Mouse (Mus musculus): ENCODE data around the gene Tctex1d1. TPM values are rescaled to one million over a fixed set of nuclear protein-coding genes. Genes with fewer than 3 reads are reported as not detected.

Tctex1d1 gene
- total RNA-seq, 2 experiments from 2014 or later, result 0.93 to 1.3 TPM

DNA sequence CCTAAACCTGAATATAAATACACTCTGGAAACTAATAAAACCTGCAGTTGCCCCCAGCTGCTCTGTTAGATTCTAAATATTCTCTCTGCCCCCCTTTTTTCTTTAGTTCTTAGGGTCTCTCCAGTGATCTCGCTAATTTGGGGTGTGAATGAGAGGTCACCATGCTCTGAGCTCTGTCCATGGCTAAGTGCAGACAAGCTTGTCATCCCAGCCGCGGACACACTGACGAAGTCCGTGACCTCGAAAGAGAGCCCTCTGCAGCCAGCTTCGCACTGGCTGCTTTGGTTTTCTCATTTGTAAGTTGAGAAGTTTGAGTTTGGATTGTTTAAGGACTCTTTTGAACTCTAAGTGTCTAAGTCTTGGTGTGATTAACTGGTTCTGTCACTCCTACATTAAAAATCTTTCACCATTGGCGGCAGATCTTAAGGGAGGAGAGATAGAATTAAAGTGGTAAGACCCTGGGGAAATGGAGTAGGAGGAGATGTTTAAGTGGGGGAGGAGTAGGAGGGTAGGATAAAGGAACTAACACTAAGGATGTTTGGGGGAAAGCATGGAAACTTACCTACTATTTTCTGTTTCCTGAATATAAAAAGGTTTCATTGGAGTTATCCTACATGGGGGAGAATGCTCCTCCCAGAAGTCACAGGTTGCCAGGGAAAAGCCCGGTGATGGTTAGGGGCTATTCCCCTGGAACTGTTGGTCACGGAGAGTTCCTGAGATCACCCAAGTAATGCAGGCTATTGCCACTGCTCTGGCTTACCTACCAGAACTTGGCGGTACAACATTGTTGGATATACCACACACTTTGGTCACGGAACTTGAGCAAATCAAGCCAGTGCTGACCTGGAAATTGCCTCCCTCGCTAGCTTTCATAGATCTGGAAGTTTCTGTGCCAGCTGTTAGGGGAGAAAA is 50.0 kb downstream of the Tctex1d1 start:
- intact Hi-C loops (cut with DNase I), result no loop called here
- DNase-seq (ENCODE audit: extremely low spot score in 1 of 2, low spot score in 2 of 2), result no peak

DNA sequence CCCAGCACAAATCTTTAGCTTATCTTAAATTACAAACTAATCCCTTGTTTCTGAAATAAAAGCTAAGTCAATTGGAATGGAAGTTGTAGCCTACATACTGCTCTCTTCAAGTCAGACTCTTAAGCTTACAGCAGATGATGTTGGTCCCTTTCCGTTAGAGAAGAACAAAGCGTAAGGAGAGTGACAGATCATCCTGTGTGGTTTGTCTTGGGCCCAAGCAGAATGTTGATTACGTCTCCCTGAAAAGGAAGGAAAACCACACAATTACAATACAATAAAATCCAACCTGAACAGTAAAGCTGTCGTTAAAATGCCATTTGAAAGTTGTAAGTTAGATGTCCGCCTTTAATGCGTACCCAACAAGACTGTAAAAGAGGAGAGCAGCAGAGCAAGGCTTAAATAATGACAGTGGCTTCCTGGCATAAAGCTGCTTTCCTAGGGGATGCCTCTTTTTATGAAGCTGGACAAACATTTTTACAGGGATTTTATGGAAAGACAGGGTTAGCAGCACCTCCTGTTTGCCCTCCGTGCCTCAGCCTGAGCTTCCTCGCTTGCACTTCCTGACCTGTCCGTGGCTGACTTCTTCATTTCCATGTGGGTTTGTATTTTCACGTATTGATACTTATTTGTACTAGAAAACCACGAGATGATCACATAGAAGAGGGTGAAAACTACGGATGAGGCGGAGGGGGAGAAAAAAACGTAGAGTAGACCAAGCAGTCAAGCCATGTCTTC is 60.9 kb downstream of the Tctex1d1 start:
- no peak for DNase-seq (ENCODE audit: extremely low spot score in 1 of 2, low spot score in 2 of 2)
- intact Hi-C loops (cut with DNase I), result no loop called here

DNA sequence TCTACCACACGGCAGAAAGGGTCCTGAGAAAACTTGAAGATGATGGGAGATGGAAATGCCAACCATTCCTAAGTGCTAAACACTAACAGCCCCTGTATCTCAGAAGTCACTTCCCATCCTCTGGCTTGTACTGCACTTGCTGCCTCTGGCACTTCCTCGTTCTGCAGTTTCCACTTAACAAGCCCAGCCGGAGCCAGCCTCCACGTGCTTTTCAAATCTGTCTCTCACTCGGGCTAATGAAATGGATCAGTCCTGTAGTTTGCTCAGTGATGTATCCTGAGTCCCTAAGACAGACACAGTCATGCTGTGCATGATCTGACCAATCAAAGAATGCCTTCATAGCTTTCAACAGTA is 61.4 kb downstream of the Tctex1d1 start:
- no peak for DNase-seq (ENCODE audit: extremely low spot score in 1 of 2, low spot score in 2 of 2)
- intact Hi-C loops (cut with DNase I), result no loop called here

DNA sequence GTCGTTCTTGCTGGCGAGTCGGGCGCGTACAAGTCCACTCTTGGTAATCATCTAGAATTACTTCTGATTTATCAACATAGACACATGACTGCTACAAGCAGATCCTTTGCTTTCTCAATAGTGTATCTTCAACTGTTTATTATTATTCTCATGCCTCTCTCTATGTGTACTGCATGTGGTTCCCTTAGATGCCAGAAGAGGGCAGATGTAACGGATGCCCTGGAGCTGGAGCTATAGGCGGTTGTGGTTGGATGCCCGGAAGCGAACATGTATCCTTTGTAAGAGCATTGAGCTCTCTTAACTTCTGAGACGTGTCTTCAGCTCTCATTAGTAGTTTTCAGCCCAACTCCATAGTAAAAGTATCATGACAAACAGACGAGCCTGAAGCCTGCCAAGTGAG is 64.6 kb downstream of the Tctex1d1 start:
- no peak for DNase-seq (ENCODE audit: extremely low spot score in 1 of 2, low spot score in 2 of 2)
- intact Hi-C loops (cut with DNase I), result no loop called here

DNA sequence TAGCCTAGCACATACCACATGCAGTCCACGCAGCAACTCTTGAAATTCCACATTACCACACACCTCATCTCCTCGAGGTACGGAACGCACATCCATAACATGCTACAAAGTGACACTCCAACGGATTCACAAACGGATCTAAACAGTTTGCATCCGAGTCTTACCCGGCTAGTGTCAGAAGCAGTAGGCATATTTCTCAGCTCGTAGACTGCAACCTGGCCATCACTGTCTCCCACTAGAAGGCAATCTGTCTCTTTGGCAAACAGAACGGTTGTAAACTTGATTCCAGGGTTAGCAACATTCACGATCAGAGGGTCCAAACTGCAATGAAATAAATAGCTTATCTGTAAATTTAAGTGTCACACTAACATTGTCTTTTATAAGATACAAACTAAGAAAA is 69.6 kb downstream of the Tctex1d1 start:
- DNase-seq (ENCODE audit: extremely low spot score in 1 of 2, low spot score in 2 of 2), result no peak
- intact Hi-C loops (cut with DNase I), result no loop called here

Other genes starting within 250 kb of the Tctex1d1 start
- gene Sgip1, start 237.3 kb upstream of the Tctex1d1 start, total RNA-seq (2021), result 100 to 1,000 TPM; 279 to 302 TPM
- gene Insl5, start 48.2 kb downstream of the Tctex1d1 start, total RNA-seq (2021), result 1 to 10 TPM in 1 of 2 experiments, not detected in 1; 1.1 TPM
- 10 to 100 TPM; 47.0 to 48.3 TPM for gene Mier1, start 135.8 kb downstream of the Tctex1d1 start, total RNA-seq (2021)
- 1 to 10 TPM; 7.5 to 8.7 TPM for gene Wdr78, start 135.9 kb downstream of the Tctex1d1 start, total RNA-seq (2021)
- 10 to 100 TPM; 12.0 to 13.4 TPM for gene Slc35d1, start 236.6 kb downstream of the Tctex1d1 start, total RNA-seq (2021)

All from left cerebral cortex, postnatal 10 days (tissue).